Mouse (Mus musculus) bone marrow, adult 2 months (tissue): ENCODE data around the gene Sufu.

Experiments used
- CTCF ChIP-seq: fragments of 200-500 bp; IDR thresholded peaks from 2 replicates; pipeline ENCODE4 v1.5.1; 2011; ENCODE audit warnings: low read length, control low read depth; ENCODE audit not compliant: control insufficient read depth, insufficient read depth
- POLR2A ChIP-seq: fragments of 200-500 bp; IDR thresholded peaks from 2 replicates; pipeline ENCODE4 v1.6.1; 2011; ENCODE audit warnings: low read depth, mild to moderate bottlenecking, control low read depth, low read length, borderline replicate concordance; ENCODE audit not compliant: control insufficient read depth

DNA sequence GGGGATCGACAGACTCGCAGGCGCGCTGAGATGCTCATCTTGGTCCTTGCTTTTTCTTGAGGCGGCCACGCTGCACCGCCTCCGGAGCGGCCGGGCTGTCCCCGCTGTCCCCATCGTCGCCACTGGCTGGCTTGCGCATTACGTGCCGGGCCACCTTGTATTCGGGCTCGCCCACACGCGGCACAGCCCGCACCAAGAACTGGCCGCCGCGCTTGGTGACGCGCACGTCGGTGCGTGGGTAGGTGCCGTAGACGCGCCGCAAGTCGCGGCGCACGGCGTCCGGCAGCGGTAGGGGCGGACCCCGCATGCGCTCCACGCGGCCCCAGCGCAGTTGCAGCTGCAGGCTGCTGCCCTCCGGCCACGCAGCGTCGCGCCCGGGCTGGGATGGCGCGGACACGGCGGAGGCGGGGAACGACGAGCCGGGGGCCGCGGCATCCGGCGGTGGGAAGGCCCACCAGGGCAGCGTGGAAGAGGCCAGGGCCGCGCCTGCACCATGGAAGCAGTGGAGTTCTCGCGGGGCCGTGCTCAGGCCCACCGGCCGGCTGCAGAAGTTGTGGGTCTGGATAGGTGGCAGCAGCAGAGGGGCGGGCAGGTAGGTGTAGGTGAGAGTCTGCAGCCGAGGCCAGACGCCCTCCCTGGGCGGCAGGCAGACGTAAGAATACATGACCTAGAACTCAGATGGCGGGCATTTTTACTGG is 47.8 kb upstream of the Sufu start:
- TF ChIP-seq CTCF (no peak), POLR2A (peak; percentile 39; the same call in 1 of the 2 replicates)
